Mouse (Mus musculus): ENCODE measurements around the gene Gabra4. TPM values are rescaled to one million over a fixed set of nuclear protein-coding genes. Genes with fewer than 3 reads are reported as not detected.
"Not testable (repeated sequence)": the region's sequence is repeated elsewhere in the genome, so short reads cannot be mapped to it uniquely, and the experiment has no call there.

The Gabra4 gene
- total and polyA plus RNA-seq, 2 experiments from 2014 or later, result 0.34 to 0.79 TPM

- 75% methylated on average over 2 of the region's 2 CpGs for WGBS
- no peaks in the 10 kb centered on the region for H3K4me1 ChIP-seq (ENCODE audit: control insufficient read depth, insufficient read depth)
- TF ChIP-seq EP300 (IDR thresholded peaks at IDR 0.05; ENCODE audit: low read depth) (no peak), CTCF (IDR thresholded peaks at IDR 0.05; ENCODE audit: low read depth) (no peak)
- no peaks in the 10 kb centered on the region for H3K27me3 ChIP-seq (ENCODE audit: control insufficient read depth, insufficient read depth, low read length)
- DNase-seq (ENCODE audit: low spot score), result no peak
- no peak overlapping the region for H3K4me2 ChIP-seq (ENCODE audit: low read depth, low read length)
- no peak for ATAC-seq (ENCODE audit: insufficient read depth, low read depth)
- H3K4me3 ChIP-seq (ENCODE audit: low read depth, low read length), result no peak overlapping the region
- no peak overlapping the region for H3K27ac ChIP-seq (ENCODE audit: low read depth)
- no peaks in the 10 kb centered on the region for H3K9me3 ChIP-seq (replicated peaks; ENCODE audit: control insufficient read depth, low read length)
- no peaks in the 10 kb centered on the region for H3K36me3 ChIP-seq (replicated peaks; ENCODE audit: control insufficient read depth, insufficient read depth, low read length)
- H3K9ac ChIP-seq (replicated peaks; ENCODE audit: low read depth, low read length), result no peak overlapping the region
These were observed 64.3 kb downstream of the Gabra4 start for GRCm38 (mm10) chr5:71593745-71594255.

- Histone ChIP-seq H3K4me2 (ENCODE audit: low read depth, low read length) (no peak overlapping the region), H3K36me3 (replicated peaks; ENCODE audit: control insufficient read depth, insufficient read depth, low read length) (no peaks in the 10 kb centered on the region), H3K27ac (ENCODE audit: low read depth) (no peak overlapping the region), H3K9me3 (replicated peaks; ENCODE audit: control insufficient read depth, low read length) (no peaks in the 10 kb centered on the region), H3K9ac (replicated peaks; ENCODE audit: low read depth, low read length) (no peak overlapping the region), H3K4me3 (ENCODE audit: low read depth, low read length) (no peak overlapping the region), H3K27me3 (ENCODE audit: control insufficient read depth, insufficient read depth, low read length) (no peaks in the 10 kb centered on the region), H3K4me1 (ENCODE audit: control insufficient read depth, insufficient read depth) (no peaks in the 10 kb centered on the region)
- no peak for ATAC-seq (ENCODE audit: insufficient read depth, low read depth)
- DNase-seq (ENCODE audit: low spot score), result no peak
- 71% methylated on average over 9 of the region's 9 CpGs for WGBS
- no peak for TF ChIP-seq EP300 (IDR thresholded peaks at IDR 0.05; ENCODE audit: low read depth)
- TF ChIP-seq CTCF (IDR thresholded peaks at IDR 0.05; ENCODE audit: low read depth), result no peak
These were observed 86.4 kb downstream of the Gabra4 start for GRCm38 (mm10) chr5:71571646-71572237.

- Histone ChIP-seq H3K27ac (ENCODE audit: low read depth) (no peak within 1 kb of the TSS), H3K4me2 (ENCODE audit: low read depth, low read length) (no peak within 1 kb of the TSS), H3K4me3 (ENCODE audit: low read depth, low read length) (no peak within 1 kb of the TSS), H3K27me3 (ENCODE audit: control insufficient read depth, insufficient read depth, low read length) (no peaks in the 10 kb centered on the region), H3K9me3 (replicated peaks; ENCODE audit: control insufficient read depth, low read length) (0 out of 2 replicates have a peak, but pooled peaks cover 4% of the 10 kb centered on the region), H3K36me3 (replicated peaks; ENCODE audit: control insufficient read depth, insufficient read depth, low read length) (no peaks in the 10 kb centered on the region), H3K4me1 (ENCODE audit: control insufficient read depth, insufficient read depth) (no peaks in the 10 kb centered on the region), H3K9ac (replicated peaks; ENCODE audit: low read depth, low read length) (no peak within 1 kb of the TSS)
- TF ChIP-seq EP300 (IDR thresholded peaks at IDR 0.05; ENCODE audit: low read depth), result no peak
- TF ChIP-seq CTCF (IDR thresholded peaks at IDR 0.05; ENCODE audit: low read depth), result no peak
- ATAC-seq (ENCODE audit: insufficient read depth, low read depth) (no peak), DNase-seq (ENCODE audit: low spot score) (no peak)
- WGBS, result 85% methylated on average over 10 of the region's 10 CpGs
These were observed 110.0 kb downstream of the Gabra4 start, which contains the start of gene Cox7b2 for GRCm38 (mm10) chr5:71548079-71548478. Gene Cox7b2, minus strand, starts transcription at chr5:71548205.

GRCm38 (mm10) chr5:71545554-71545953 is 112.6 kb downstream of the Gabra4 start:
- Histone ChIP-seq H3K27me3 (ENCODE audit: control insufficient read depth, insufficient read depth, low read length) (no peaks in the 10 kb centered on the region), H3K9ac (replicated peaks; ENCODE audit: low read depth, low read length) (no peak overlapping the region), H3K9me3 (replicated peaks; ENCODE audit: control insufficient read depth, low read length) (0 out of 2 replicates have a peak, but pooled peaks cover 4% of the 10 kb centered on the region), H3K4me3 (ENCODE audit: low read depth, low read length) (no peak overlapping the region), H3K27ac (ENCODE audit: low read depth) (no peak overlapping the region), H3K4me1 (ENCODE audit: control insufficient read depth, insufficient read depth) (no peaks in the 10 kb centered on the region), H3K4me2 (ENCODE audit: low read depth, low read length) (no peak overlapping the region), H3K36me3 (replicated peaks; ENCODE audit: control insufficient read depth, insufficient read depth, low read length) (no peaks in the 10 kb centered on the region)
- TF ChIP-seq EP300 (IDR thresholded peaks at IDR 0.05; ENCODE audit: low read depth), result no peak
- TF ChIP-seq CTCF (IDR thresholded peaks at IDR 0.05; ENCODE audit: low read depth), result peak; percentile 51
- ATAC-seq (ENCODE audit: insufficient read depth, low read depth) (no peak), DNase-seq (ENCODE audit: low spot score) (peak; percentile 11)

GRCm38 (mm10) chr5:71525486-71525885 is 132.6 kb downstream of the Gabra4 start:
- not testable (repeated sequence) for H3K4me3 ChIP-seq (ENCODE audit: low read depth, low read length); H3K36me3 ChIP-seq (replicated peaks; ENCODE audit: control insufficient read depth, insufficient read depth, low read length); H3K27me3 ChIP-seq (ENCODE audit: control insufficient read depth, insufficient read depth, low read length); H3K9ac ChIP-seq (replicated peaks; ENCODE audit: low read depth, low read length); H3K27ac ChIP-seq (ENCODE audit: low read depth); H3K4me2 ChIP-seq (ENCODE audit: low read depth, low read length); DNase-seq (ENCODE audit: low spot score); ATAC-seq (ENCODE audit: insufficient read depth, low read depth); H3K4me1 ChIP-seq (ENCODE audit: control insufficient read depth, insufficient read depth); H3K9me3 ChIP-seq (replicated peaks; ENCODE audit: control insufficient read depth, low read length)
- 64% methylated on average over 8 of the region's 15 CpGs for WGBS

Other genes starting within 250 kb of the Gabra4 start
- gene Cox7b2, start 110.1 kb downstream of the Gabra4 start, total RNA-seq (2014; rRNA removed; ENCODE audit: low replicate concordance), result not detected in 2 replicates
- gene Cox7b2, start 110.1 kb downstream of the Gabra4 start, polyA plus RNA-seq (2015; fragmentation: Nextera tagmentation; extraction: Ambion mirVana), result 0.40 and 0.63 TPM in 2 replicates
- 0.08 TPM in 1 of 2 replicates, not detected in the other for gene Gabrb1, start 195 bp downstream of the Gabra4 start, total RNA-seq (2014; rRNA removed; ENCODE audit: low replicate concordance)
- 0.11 and 0.15 TPM in 2 replicates for gene Gabrb1, start 195 bp downstream of the Gabra4 start, polyA plus RNA-seq (2015; fragmentation: Nextera tagmentation; extraction: Ambion mirVana)

Measured in heart, postnatal 0 days (tissue).